Mouse (Mus musculus): ENCODE measurements around the gene Tmem151b.

The Tmem151b gene

DNA sequence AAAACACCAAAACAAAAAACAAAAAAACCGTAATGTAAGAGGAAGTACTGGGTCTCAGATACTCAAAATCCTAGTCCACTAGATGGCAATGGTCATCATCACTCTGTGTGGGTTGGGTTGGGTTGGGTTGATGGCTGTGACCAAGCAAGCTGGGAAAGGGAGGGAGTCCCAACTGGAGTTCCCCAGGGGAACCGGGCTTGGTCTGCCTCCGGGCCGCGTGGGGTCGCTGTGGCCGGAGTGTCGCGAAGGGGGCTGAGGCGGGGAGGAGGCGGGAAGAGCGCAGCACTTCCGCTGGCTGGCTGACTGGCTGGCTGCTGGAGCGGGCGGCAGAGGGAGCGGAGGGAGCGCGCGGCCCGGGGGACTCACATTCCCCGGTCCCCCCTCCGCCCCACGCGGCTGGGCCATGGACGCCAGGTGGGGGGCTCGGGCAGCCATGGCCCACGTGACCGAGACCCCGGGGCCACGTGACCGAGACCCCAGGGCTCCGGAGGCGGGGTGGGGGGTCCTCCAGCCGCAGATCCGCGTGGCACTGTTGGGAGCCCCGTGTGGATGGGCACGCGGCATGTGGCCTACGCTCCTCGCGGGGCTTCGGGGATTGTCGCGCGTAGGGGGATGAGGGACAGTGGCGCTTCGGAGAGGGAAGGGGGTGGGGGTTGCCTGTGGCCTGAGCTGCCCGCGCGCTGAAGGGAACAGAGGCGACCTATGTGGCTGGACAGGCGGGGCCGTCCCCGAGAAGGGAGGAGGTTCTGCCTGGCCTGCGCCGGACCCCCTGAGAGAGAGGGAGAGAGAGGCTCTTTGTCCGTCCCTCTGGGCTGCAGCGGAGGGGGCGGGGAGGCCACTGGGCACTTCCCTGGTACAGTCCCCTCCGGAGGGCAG, 14.4 kb upstream of the Tmem151b start, which contains the start of gene Slc35b2:
Slc35b2 (plus strand) TSS at position 220 of the 876 bp plus-strand sequence.
- peak; percentile 90 to 94 for DNase-seq

- DNase-seq = no peak
Observed at GRCm38 (mm10) chr17:45563216-45563615, 13.7 kb upstream of the Tmem151b start.

DNA sequence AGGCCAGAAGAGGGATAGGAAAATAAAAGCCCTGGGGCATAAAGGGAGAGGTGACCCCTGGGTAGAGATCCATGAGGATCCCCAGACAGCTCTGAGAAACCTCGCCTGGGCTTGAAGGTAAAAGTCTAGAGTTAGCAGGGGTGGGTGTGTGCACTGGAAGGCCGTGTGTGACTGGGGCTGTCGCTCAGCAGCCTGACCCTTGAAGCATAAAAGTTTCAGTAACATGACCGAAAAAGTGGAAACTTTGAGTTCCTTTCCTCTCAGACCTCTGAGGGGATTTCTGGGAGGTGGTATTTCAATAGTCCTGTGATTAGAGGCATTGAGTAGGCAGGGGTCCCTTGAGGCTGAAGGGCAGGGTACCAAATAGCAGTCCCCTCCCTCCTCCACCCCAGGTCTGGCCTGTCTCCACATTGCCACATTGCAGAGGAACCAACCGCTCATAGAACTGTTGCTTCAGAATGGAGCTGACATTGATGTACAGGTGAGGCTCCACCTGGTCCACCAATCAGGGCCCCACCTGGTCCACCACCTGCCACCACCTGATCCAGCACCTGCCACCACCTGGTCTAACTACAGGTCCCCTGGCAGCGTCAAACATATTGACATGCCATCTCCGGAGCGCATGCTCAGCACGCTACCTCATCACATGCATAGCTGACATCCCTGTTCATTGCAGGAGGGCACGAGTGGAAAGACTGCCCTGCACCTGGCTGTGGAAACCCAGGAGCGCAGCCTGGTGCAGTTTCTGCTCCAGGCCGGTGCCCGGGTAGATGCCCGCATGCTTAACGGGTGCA, 10.5 kb upstream of the Tmem151b start:
- peak; percentile 53 to 72 for DNase-seq

- peak in 1 of 2 experiments; percentile 38 for DNase-seq
Observed at GRCm38 (mm10) chr17:45557998-45558862, 8.8 kb upstream of the Tmem151b start.

DNA sequence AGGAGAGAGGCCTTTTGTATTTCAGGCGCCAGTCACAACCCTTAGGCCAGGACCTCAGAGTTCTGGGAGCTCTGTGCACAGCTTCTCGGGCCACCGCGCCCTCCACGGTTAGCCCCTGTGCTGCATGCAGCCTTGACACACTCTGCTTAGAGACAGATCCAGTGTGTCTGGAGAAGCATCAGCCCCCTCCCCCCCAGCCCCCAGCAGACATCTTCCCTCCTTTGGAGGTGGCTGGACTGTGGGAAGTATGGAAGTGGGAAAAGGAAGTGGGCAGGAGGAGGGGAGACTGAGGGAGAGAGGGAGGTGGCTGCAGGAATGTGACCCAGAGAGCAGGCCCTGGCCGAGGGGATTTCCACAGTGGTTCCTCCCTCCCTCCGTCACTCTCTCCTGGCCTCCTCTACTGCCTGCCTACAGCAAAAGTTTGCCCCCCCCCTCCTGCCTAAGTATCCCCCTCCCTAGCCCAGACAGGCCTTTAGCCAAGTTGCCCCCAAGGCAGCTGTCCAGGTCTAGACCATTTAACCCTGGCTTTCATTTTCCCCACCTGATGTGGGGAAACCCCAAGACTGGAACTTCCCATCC, 7.9 kb upstream of the Tmem151b start:
- DNase-seq = no peak

GRCm38 (mm10) chr17:45556514-45557245, 7.2 kb upstream of the Tmem151b start:
- no peak for DNase-seq

GRCm38 (mm10) chr17:45556107-45556489, 6.6 kb upstream of the Tmem151b start:
- DNase-seq = no peak

DNA sequence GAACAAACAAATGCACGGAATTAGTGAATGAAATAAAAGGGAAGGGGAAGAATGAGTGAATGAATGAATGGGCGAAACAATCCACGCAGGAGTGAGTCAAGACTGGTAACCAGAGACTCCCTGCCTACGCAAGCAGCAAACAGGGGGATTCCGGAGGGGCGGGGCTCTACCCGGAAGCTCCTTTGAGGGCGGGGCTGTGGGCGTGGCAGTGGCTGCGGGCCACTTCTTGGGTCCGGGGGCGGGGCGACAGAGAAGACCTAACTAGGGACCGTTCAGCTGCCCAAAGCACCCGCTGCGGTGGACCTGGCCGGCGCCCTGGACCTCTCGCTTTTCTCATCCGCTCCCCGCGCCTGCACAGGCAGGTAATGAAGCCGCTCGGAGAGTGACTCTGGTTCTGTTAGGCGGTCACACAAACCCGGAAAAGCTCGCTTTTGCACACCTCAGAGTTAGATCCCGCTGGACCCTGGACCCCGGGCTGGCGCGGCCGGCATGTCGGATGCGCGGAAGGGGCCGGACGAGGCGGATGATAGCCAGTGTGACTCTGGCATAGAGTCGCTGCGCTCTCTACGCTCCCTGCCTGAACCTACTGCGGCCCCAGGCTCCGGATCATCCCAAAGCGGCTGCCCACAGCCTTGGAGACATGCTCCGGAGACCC, 6.1 kb upstream of the Tmem151b start, which contains the start of gene Nfkbie:
Nfkbie (plus strand) TSS at position 252 of the 655 bp plus-strand sequence.
- peak; percentile 93 to 94 for DNase-seq

GRCm38 (mm10) chr17:45554420-45554819, 4.9 kb upstream of the Tmem151b start:
- DNase-seq = no peak

GRCm38 (mm10) chr17:45553065-45553464, 3.6 kb upstream of the Tmem151b start:
- DNase-seq = no peak

DNA sequence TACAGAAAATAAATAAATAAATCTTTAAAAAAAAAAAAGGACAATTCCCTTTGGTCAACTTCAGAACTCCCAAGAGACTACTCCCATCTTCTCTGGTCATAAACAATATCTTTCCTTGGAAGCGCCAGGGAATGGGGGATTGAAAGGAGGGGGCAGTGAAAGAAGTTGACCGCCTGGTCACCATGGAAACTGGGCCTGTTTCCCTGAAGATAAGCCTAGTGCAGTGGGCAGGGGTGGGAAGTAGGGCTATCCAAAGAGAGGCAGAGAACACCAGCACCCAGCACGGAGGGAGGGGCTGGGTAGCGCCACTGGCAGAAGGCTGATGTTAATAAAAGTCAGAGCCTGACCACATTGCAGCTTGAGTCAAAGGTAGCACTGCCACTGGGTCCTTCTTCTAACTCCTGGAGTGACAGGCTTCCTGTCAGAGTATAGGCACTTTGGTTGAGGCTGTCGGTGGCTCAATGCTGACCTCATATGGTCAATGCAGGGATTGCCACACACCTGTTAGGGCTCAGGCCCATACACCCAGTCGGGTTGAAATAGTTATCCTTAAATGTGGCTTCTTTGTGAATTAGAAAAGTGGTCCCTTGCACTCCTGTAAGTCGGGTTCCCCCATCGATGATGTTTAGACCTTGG, 2.5 kb upstream of the Tmem151b start:
- DNase-seq = peak; percentile 90 to 96

GRCm38 (mm10) chr17:45551249-45551796, 1.8 kb upstream of the Tmem151b start:
- DNase-seq = no peak

GRCm38 (mm10) chr17:45550253-45550652, 776 bp upstream of the Tmem151b start:
- DNase-seq = peak in 1 of 2 experiments; percentile 36

GRCm38 (mm10) chr17:45548541-45549512, 650 bp downstream of the Tmem151b start:
- DNase-seq = peak; percentile 76 to 80

DNA sequence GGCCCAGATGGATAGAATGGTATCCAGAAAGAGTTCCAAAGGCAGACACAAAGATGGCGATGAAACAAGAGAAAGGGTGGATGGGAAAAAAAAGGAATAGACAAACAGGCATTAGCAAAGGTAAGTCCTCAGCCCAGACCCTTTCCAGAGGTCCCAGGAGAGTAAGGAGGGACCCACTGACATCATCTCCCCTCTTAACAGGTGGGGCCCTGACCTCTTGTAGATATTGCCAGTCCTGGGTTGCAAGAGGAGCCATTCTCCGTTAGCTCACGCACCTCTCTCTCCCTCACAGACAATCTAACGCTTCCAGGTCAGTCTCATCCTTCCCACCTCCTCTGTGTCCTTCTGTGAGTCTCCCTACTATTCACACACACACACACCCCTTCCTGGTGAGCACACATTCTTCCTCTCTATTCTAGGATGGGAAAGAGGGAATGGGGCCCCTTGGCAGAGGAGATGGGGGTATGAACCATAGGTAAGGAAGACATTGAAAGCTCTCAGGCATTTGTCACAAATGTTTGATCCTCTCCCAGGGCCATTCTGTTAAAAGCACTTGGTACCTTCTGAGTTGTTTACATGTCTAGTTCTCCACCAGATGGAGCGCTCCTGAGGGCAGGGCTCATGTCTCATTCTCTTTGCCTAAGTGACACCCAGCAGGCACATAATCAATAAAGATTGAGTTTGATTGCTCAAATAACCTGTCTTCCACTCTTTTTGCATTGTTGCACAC, 1.9 kb downstream of the Tmem151b start:
- DNase-seq = peak; percentile 59 to 67

- peak; percentile 71 to 72 for DNase-seq
Observed at GRCm38 (mm10) chr17:45546941-45547340, 2.5 kb downstream of the Tmem151b start.

DNA sequence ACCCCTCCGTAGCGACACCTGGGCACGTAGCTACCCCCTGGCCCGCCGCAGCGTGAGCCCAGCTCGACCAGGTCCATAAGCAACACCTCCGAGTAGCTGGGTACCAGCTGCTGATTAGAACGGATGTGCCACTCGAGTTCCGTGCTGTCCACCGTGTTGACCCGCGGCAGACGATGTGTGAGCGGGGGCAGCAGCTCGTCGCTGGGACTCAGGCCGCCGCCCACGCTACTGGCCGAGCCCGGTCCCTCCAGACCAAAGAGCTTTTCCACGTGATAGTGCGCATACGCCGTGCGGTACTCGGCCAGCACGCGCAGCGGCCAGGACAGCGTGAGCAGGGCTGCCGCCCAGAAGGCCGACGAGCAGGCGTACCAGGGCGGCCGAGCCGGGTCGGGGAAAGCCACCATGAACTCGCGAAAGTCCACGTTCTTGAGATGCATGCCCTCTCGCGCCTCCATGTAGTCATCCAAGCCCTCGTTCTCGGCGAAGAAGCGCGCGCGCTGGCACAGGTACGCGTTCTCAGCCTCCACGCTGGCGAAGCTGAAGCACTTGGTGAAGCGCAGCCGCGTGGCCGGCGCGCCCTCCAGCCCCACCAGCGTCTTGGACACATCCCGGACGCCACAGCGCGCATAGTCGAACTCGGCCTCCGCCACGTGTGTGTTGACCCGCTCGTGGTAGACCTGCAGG, 4.1 kb downstream of the Tmem151b start:
- peak; percentile 48 to 62 for DNase-seq

Measured in cerebellum, postnatal 36 days (tissue).